Mouse (Mus musculus) lung, postnatal 14 days (tissue): ENCODE measurements around the gene Cadps2.

Source experiments
- DNase-seq: peaks from one replicate; pipeline ENCODE4 v3.0.0; 2021

The Cadps2 gene

GRCm38 (mm10) chr6:23758249-23758648 is 81.0 kb downstream of the Cadps2 start:
- peak; percentile 11 for DNase-seq

GRCm38 (mm10) chr6:23748823-23749222 is 90.4 kb downstream of the Cadps2 start:
- no peak for DNase-seq

- no peak for DNase-seq
Observed at GRCm38 (mm10) chr6:23740010-23740409, 99.2 kb downstream of the Cadps2 start.

- DNase-seq, result no peak
Observed at GRCm38 (mm10) chr6:23732750-23733149, 106.5 kb downstream of the Cadps2 start.

- DNase-seq, result no peak
Observed at GRCm38 (mm10) chr6:23728620-23729019, 110.6 kb downstream of the Cadps2 start.

- no peak for DNase-seq
Observed at GRCm38 (mm10) chr6:23723697-23724096, 115.5 kb downstream of the Cadps2 start.

- DNase-seq, result no peak
Observed at GRCm38 (mm10) chr6:23720401-23720800, 118.8 kb downstream of the Cadps2 start.

GRCm38 (mm10) chr6:23707506-23707905 is 131.7 kb downstream of the Cadps2 start:
- no peak for DNase-seq

- no peak for DNase-seq
Observed at GRCm38 (mm10) chr6:23700879-23701278, 138.3 kb downstream of the Cadps2 start.

- DNase-seq, result no peak
Observed at GRCm38 (mm10) chr6:23678172-23678571, 161.0 kb downstream of the Cadps2 start.

GRCm38 (mm10) chr6:23655036-23655435 is 184.2 kb downstream of the Cadps2 start, which contains the start of gene Rnf148:
Gene Rnf148, minus strand, starts transcription at chr6:23655136.
- DNase-seq, result no peak

GRCm38 (mm10) chr6:23650205-23650604 is 189.0 kb downstream of the Cadps2 start, which contains the start of gene Rnf133:
Gene Rnf133, minus strand, starts transcription at chr6:23650305.
- DNase-seq, result no peak

- no peak for DNase-seq
Observed at GRCm38 (mm10) chr6:23648732-23649131, 190.5 kb downstream of the Cadps2 start.

- peak; percentile 76 for DNase-seq
Observed at GRCm38 (mm10) chr6:23647627-23648247, 191.5 kb downstream of the Cadps2 start.

GRCm38 (mm10) chr6:23637081-23637480 is 202.1 kb downstream of the Cadps2 start:
- DNase-seq, result no peak

GRCm38 (mm10) chr6:23635208-23635607 is 204.0 kb downstream of the Cadps2 start:
- DNase-seq, result no peak

- no peak for DNase-seq
Observed at GRCm38 (mm10) chr6:23634016-23634415, 205.2 kb downstream of the Cadps2 start.

GRCm38 (mm10) chr6:23630465-23630864 is 208.8 kb downstream of the Cadps2 start:
- no peak for DNase-seq

- peak; percentile 5 for DNase-seq
Observed at GRCm38 (mm10) chr6:23575102-23575501, 264.1 kb downstream of the Cadps2 start.

- DNase-seq, result no peak
Observed at GRCm38 (mm10) chr6:23573750-23574149, 265.5 kb downstream of the Cadps2 start.

- DNase-seq, result no peak
Observed at GRCm38 (mm10) chr6:23572401-23572800, 266.8 kb downstream of the Cadps2 start.

- no peak for DNase-seq
Observed at GRCm38 (mm10) chr6:23569686-23570085, 269.5 kb downstream of the Cadps2 start.

GRCm38 (mm10) chr6:23568688-23569087 is 270.5 kb downstream of the Cadps2 start:
- no peak for DNase-seq

- no peak for DNase-seq
Observed at GRCm38 (mm10) chr6:23567651-23568050, 271.6 kb downstream of the Cadps2 start.

- DNase-seq, result no peak
Observed at GRCm38 (mm10) chr6:23549874-23550273, 289.3 kb downstream of the Cadps2 start.
